Mouse (Mus musculus): Measurements from ENCODE around the gene Lpin2. TPM values are rescaled to one million over a fixed set of nuclear protein-coding genes. Genes with fewer than 3 reads are reported as not detected.

Gene Lpin2
- polyA plus RNA-seq (2015; fragmentation: Nextera tagmentation; extraction: Ambion mirVana) = 42.3 and 46.7 TPM in 2 replicates

DNA sequence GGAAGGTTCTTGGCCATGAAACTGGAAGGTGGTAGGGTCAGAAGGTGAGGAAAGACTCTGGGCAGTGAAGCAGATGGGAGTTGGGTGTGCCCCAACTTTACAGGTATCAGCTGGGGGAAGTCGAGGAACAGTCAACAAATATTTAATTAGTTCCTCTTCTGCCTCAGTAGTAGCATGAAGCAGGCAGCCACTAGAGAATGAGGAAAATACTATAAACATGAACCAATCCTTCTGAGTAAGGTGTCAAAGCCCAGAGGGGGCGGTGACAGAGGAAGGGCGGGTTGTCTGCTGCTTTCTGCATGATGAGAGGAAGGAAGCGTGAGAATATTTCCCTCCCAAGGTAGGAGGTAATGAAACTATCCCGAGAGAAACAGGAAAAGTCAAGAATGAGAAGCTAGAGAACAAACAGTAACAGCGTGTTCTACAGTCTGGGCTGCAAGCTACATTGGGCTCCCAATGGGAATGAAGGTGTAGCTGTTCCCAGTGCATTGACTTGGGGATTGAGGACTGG lies at the start of gene Lpin2:
TSS of gene Lpin2 (plus strand) at position 350 of the 511 bp plus-strand sequence.
- ATAC-seq (ENCODE audit: insufficient read depth) = no peak
- H3K4me3 ChIP-seq (replicated peaks) = peak within 1 kb of the TSS; percentile 92
- peak within 1 kb of the TSS; percentile 93 for H3K4me2 ChIP-seq
- H3K36me3 ChIP-seq (replicated peaks) = no peaks in the 10 kb centered on the region
- no peaks in the 10 kb centered on the region for H3K9me3 ChIP-seq (replicated peaks)
- no peaks in the 10 kb centered on the region for H3K27me3 ChIP-seq
- peak within 1 kb of the TSS; percentile 93 for H3K27ac ChIP-seq (replicated peaks)
- WGBS (ENCODE audit: insufficient replicate concordance) = 5% methylated on average over 6 of the region's 6 CpGs
- H3K9ac ChIP-seq = peak within 1 kb of the TSS; percentile 99
- peaks cover 68% of the 10 kb centered on the region for H3K4me1 ChIP-seq (replicated peaks)

DNA sequence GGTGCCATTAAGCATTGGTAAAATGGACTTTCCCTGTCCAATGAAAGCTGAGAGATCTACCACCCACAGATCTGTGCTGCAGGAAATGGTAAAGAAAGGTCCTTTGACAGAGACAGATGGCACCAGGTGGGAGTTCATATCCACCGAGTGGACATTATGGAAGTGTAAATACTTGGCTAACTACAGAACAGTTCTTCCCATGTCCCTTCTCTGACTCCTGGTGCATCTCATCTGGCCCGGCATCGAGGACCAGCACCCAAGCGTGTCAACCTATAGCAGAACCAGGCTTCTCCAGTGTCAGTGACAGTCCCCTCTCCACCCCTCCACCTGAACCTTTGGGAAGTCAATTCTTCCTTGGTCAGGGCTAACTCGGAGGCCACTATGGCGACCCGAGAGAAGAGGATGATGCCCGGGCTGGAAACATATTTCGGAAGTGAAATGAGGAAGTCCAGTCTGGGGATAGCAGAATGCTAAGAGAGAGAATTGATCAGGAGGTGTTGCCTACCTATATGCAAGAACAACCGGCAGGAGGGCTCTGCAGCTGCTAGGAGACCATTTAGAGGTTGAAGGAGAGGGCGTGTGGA lies 49.4 kb upstream of the Lpin2 start:
- no peak overlapping the region for H3K27ac ChIP-seq (replicated peaks)
- H3K4me2 ChIP-seq = no peak overlapping the region
- ATAC-seq (ENCODE audit: insufficient read depth) = no peak
- 50% methylated on average over 11 of the region's 11 CpGs for WGBS (ENCODE audit: insufficient replicate concordance)
- H3K9ac ChIP-seq = no peak overlapping the region
- H3K4me3 ChIP-seq (replicated peaks) = no peak overlapping the region
- no peaks in the 10 kb centered on the region for H3K9me3 ChIP-seq (replicated peaks)
- H3K4me1 ChIP-seq (replicated peaks) = peaks cover 16% of the 10 kb centered on the region
- H3K27me3 ChIP-seq = no peaks in the 10 kb centered on the region
- H3K36me3 ChIP-seq (replicated peaks) = no peaks in the 10 kb centered on the region

DNA sequence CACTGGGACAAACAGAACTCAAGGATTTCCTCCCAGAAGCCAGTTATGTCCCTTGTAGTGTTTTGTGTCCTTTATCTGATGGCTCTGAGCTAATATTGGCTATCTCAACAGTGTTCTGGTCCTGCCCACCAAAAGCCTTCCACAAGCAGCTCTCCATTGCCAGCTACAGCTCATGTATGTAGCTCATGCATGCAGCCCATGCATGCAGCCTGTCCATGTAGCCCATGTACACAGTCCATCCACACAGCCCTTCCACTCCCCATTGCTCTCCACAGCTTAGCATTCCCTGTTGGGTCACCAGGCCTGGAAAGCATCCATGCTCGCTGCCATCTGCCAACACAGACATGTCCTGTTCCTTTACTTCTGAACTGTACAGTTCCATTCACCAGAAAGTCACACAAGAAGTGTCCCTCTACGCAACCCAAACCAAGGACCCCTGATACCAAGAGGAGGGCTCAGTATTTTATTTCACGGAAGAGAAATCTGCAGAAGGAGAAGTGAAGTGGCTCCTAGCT lies 47.9 kb upstream of the Lpin2 start:
- 69% methylated on average over 3 of the region's 3 CpGs for WGBS (ENCODE audit: insufficient replicate concordance)
- no peaks in the 10 kb centered on the region for H3K9me3 ChIP-seq (replicated peaks)
- H3K27ac ChIP-seq (replicated peaks) = no peak overlapping the region
- no peak for ATAC-seq (ENCODE audit: insufficient read depth)
- no peaks in the 10 kb centered on the region for H3K27me3 ChIP-seq
- no peak overlapping the region for H3K9ac ChIP-seq
- peaks cover 16% of the 10 kb centered on the region for H3K4me1 ChIP-seq (replicated peaks)
- H3K36me3 ChIP-seq (replicated peaks) = no peaks in the 10 kb centered on the region
- H3K4me2 ChIP-seq = no peak overlapping the region
- H3K4me3 ChIP-seq (replicated peaks) = no peak overlapping the region

DNA sequence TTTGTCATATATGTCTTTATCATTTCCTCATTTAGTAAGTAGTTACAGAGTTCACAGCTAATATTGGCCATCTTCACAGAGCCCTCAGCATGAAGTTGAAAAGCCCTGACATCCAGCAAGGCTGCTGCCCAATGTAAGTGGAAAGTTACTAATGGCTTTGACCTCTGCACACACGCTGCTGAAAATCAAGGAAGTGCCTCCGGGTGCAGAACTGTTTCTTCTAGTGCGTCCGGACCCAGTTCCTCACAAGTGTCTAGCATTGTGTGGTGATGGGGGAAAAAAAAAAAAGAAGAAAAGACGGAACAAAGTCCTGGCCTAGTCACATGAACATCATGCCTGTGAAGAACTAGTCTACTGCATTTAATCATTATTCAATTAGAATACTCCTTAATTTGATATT lies 47.3 kb upstream of the Lpin2 start:
- 35% methylated on average over 5 of the region's 5 CpGs for WGBS (ENCODE audit: insufficient replicate concordance)
- H3K4me2 ChIP-seq = no peak overlapping the region
- H3K4me1 ChIP-seq (replicated peaks) = peaks cover 16% of the 10 kb centered on the region
- H3K36me3 ChIP-seq (replicated peaks) = no peaks in the 10 kb centered on the region
- no peak overlapping the region for H3K9ac ChIP-seq
- no peaks in the 10 kb centered on the region for H3K9me3 ChIP-seq (replicated peaks)
- ATAC-seq (ENCODE audit: insufficient read depth) = no peak
- H3K4me3 ChIP-seq (replicated peaks) = no peak overlapping the region
- no peak overlapping the region for H3K27ac ChIP-seq (replicated peaks)
- H3K27me3 ChIP-seq = no peaks in the 10 kb centered on the region

DNA sequence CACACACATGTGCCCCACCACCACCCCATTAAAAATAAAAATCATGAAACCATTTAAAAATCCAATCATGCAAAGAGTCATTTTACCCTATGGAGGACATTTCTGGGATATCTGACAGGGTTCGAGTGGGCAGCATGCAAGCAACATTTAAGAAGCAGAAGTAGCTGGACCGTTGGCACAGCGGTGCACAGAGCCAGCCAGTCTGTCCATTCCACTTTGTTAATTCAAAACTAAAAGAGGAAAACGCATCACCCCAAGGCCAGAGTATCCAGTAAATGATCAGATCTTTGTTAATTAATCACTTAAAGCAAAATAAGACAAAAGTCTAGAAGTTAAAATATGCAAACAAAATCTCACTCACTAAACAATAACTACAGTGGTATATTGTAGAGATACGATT lies 46.5 kb upstream of the Lpin2 start:
- H3K36me3 ChIP-seq (replicated peaks) = no peaks in the 10 kb centered on the region
- H3K27ac ChIP-seq (replicated peaks) = no peak overlapping the region
- H3K4me2 ChIP-seq = no peak overlapping the region
- WGBS (ENCODE audit: insufficient replicate concordance) = 58% methylated on average over 5 of the region's 5 CpGs
- ATAC-seq (ENCODE audit: insufficient read depth) = no peak
- H3K4me3 ChIP-seq (replicated peaks) = no peak overlapping the region
- no peaks in the 10 kb centered on the region for H3K27me3 ChIP-seq
- H3K4me1 ChIP-seq (replicated peaks) = peaks cover 16% of the 10 kb centered on the region
- no peak overlapping the region for H3K9ac ChIP-seq
- H3K9me3 ChIP-seq (replicated peaks) = no peaks in the 10 kb centered on the region

DNA sequence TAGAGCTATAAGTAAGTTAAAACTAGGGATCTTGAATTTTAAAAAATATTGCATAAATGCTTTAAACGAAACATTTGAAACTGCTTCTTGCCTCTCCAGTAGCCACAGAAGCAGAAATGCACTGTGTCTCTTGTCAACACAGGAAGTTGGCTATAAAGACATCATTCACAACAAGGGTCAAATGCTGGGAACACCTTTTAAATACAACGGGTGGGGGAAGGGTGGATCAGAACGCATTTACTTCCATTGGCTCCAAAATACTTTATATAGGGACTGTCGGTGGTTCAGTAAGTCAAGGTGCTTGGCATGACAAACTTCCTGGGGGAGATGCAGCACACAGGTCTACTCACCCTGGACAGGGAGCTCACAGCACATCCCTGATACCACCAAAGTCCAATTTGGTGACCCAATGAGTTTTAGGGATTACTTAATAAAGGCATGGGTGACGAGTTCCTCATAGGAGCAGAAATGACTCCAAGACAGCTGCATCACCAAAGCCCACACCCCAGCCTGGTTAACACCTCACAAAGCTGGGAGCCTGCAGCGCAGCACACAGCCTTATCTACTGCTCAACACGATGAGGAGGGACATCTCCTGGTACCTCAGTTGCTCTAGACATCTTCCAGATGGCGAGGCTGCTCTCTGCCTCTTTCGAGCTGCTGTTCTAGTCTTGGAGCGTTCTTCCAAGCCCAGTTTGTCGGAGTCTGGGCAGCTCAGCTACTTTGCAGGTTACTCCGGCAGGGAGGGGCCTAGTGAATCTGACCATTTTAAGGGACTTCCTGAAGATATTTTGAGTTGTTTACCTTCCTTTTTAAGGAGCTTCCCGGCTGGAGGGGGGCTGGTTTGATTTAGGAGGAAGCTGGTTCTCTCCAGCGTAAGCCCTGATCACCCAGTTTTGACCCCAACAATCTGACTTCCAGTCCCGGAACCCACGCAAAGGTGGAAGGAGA lies 45.7 kb upstream of the Lpin2 start:
- H3K4me2 ChIP-seq = no peak overlapping the region
- ATAC-seq (ENCODE audit: insufficient read depth) = no peak
- H3K27ac ChIP-seq (replicated peaks) = no peak overlapping the region
- no peak overlapping the region for H3K9ac ChIP-seq
- WGBS (ENCODE audit: insufficient replicate concordance) = 50% methylated on average over 16 of the region's 16 CpGs
- H3K4me1 ChIP-seq (replicated peaks) = peaks cover 16% of the 10 kb centered on the region
- no peaks in the 10 kb centered on the region for H3K9me3 ChIP-seq (replicated peaks)
- H3K4me3 ChIP-seq (replicated peaks) = no peak overlapping the region
- no peaks in the 10 kb centered on the region for H3K36me3 ChIP-seq (replicated peaks)
- no peaks in the 10 kb centered on the region for H3K27me3 ChIP-seq

DNA sequence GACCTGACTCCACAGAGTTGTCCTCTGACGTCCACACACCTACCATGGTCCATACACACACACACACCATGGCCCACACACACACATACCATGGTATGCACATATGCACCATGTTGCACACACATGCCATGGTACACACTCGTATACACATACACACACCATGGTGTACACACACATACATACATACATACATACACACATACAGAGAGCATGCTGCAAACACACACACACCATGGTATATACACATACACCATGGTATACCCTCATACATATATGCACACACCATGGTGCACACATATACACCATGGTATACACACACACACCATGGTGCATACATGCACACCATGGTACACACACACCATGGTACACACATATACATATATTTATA lies 45.0 kb upstream of the Lpin2 start:
- 62% methylated on average over 2 of the region's 2 CpGs for WGBS (ENCODE audit: insufficient replicate concordance)
- peaks cover 16% of the 10 kb centered on the region for H3K4me1 ChIP-seq (replicated peaks)
- H3K27me3 ChIP-seq = no peaks in the 10 kb centered on the region
- ATAC-seq (ENCODE audit: insufficient read depth) = no peak
- H3K27ac ChIP-seq (replicated peaks) = no peak overlapping the region
- no peak overlapping the region for H3K4me3 ChIP-seq (replicated peaks)
- H3K9ac ChIP-seq = no peak overlapping the region
- no peaks in the 10 kb centered on the region for H3K9me3 ChIP-seq (replicated peaks)
- no peaks in the 10 kb centered on the region for H3K36me3 ChIP-seq (replicated peaks)
- no peak overlapping the region for H3K4me2 ChIP-seq

DNA sequence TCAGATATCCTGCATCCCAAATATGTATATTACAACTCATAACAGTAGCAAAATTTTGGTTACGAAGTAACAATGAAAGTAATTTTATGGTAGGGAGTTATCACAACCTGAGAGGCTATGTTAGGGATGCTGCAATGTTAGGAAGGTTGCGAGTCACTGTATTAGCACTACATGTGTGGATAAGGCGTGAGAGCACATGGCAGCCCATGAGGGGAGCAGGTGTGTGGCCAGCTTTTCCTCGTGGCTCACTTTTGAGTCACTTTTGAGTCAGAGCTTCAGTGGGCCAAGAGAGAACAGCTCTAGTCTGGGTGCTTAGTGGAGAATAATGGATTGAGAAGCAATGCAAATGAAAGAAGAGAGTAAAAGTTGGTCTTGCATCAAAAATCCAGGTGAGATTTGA lies 40.3 kb upstream of the Lpin2 start:
- no peak for ATAC-seq (ENCODE audit: insufficient read depth)
- Histone ChIP-seq H3K9ac (no peak overlapping the region), H3K9me3 (replicated peaks) (no peaks in the 10 kb centered on the region)

DNA sequence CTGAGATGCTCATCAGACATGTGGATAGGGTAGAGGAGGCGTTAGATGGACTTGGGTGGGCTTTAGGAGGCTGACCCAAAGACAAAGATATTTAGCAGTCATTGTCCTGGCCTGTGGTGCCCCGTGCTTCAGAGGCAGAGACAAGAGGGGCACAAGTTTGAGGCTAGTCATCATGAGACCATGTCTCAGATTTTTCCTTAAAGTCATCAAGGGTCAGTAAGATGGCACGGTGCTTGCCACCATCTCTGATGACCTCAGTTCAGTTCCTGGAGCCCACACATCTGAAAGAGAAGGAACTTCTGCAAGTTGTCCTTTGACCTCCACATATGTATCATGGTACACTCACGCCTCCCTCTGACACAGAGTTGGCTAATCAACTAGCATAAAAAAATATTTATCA lies 39.2 kb upstream of the Lpin2 start:
- no peak overlapping the region for H3K4me2 ChIP-seq
- 59% methylated on average over 4 of the region's 4 CpGs for whole genome bisulfite sequencing (ENCODE audit: insufficient replicate concordance)
- H3K27me3 ChIP-seq = no peaks in the 10 kb centered on the region
- H3K36me3 ChIP-seq (replicated peaks) = no peaks in the 10 kb centered on the region
- H3K27ac ChIP-seq (replicated peaks) = no peak overlapping the region
- H3K9ac ChIP-seq = no peak overlapping the region
- H3K4me3 ChIP-seq (replicated peaks) = no peak overlapping the region
- no peak for ATAC-seq (ENCODE audit: insufficient read depth)
- H3K9me3 ChIP-seq (replicated peaks) = no peaks in the 10 kb centered on the region
- peaks cover 31% of the 10 kb centered on the region for H3K4me1 ChIP-seq (replicated peaks)

More for the DNA sequence above, 40.3 kb upstream of the Lpin2 start:
- H3K27ac ChIP-seq (replicated peaks) = no peak overlapping the region
- no peaks in the 10 kb centered on the region for H3K27me3 ChIP-seq
- no peak overlapping the region for H3K4me2 ChIP-seq
- 65% methylated on average over 4 of the region's 4 CpGs for WGBS (ENCODE audit: insufficient replicate concordance)
- H3K4me1 ChIP-seq (replicated peaks) = peaks cover 33% of the 10 kb centered on the region
- H3K4me3 ChIP-seq (replicated peaks) = no peak overlapping the region
- H3K36me3 ChIP-seq (replicated peaks) = no peaks in the 10 kb centered on the region

DNA sequence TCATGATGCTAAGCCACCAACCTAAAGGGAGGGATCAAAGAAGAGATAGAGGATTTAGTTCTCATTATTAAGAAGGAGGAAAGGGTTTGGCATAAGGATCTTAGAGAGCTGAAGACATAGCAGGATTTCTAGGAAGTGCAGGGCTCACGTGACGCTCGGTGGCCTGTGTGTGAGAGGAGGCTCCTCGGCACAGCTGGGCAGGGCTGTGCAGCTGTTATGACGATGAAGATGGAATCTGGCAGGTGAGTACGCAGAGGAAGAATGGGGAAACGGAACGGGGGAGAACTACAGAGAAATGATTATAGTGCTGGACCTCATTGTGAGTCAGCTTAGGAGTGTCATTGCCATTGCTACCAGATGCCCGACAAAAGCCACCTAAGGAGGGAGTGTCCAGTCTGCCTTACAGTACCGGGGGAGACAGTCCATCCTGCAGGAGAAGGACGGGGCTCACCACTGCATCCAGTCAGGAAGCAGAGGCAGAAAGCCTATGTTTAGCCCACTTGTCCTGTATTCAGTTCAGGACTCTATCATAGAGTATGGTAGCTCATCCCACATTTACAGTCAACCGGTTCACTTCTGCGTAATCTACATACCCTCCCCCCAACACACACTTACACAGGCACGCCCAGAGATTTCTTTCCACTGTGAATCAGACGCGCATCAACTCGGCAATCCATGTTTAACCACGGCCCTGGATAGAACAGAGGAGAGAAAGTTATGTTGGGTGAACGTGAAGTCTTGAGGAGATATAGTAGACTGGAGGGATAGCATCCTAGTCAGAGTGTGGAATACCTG lies 37.8 kb upstream of the Lpin2 start:
- 71% methylated on average over 19 of the region's 19 CpGs for WGBS (ENCODE audit: insufficient replicate concordance)
- Histone ChIP-seq H3K4me3 (replicated peaks) (no peak overlapping the region), H3K9me3 (replicated peaks) (no peaks in the 10 kb centered on the region), H3K9ac (no peak overlapping the region), H3K27me3 (no peaks in the 10 kb centered on the region), H3K27ac (replicated peaks) (peak overlapping the region; percentile 56), H3K4me1 (replicated peaks) (peaks cover 31% of the 10 kb centered on the region), H3K4me2 (peak overlapping the region; percentile 8; the same call in 1 of the 2 replicates), H3K36me3 (replicated peaks) (no peaks in the 10 kb centered on the region)
- no peak for ATAC-seq (ENCODE audit: insufficient read depth)

Measured in liver, embryonic 15.5 days (tissue).